Mouse (Mus musculus): ENCODE results near the gene Nt5m. TPM values are rescaled to one million over a fixed set of nuclear protein-coding genes. Genes with fewer than 3 reads are reported as not detected.

Nt5m gene
- polyA plus RNA-seq, 1 experiment from 2014 or later: 40.3 TPM

- Histone ChIP-seq H3K27ac (no peak overlapping the region), H3K9me3 (no peaks in the 10 kb centered on the region), H3K4me1 (peaks cover 26% of the 10 kb centered on the region), H3K4me3 (peak overlapping the region; percentile 79), H3K36me3 (peaks cover 8% of the 10 kb centered on the region), H3K27me3 (no peaks in the 10 kb centered on the region), H3K9ac (no peak overlapping the region), H3K4me2 (replicated peaks) (peak overlapping the region; percentile 75)
- ATAC-seq (ENCODE audit: low FRiP score, low read depth): no peak
- WGBS: 12% methylated on average over 2 of the region's 2 CpGs
Measured at GRCm38 (mm10) chr11:59847131-59847530, 7.9 kb downstream of the Nt5m start.

- ATAC-seq (ENCODE audit: low FRiP score, low read depth): peak; percentile 85
- Histone ChIP-seq H3K4me2 (replicated peaks) (peak overlapping the region; percentile 75), H3K9ac (peak overlapping the region; percentile 94), H3K9me3 (no peaks in the 10 kb centered on the region), H3K27me3 (no peaks in the 10 kb centered on the region), H3K36me3 (peaks cover 8% of the 10 kb centered on the region), H3K4me3 (peak overlapping the region; percentile 79), H3K27ac (peak overlapping the region; percentile 83), H3K4me1 (peaks cover 26% of the 10 kb centered on the region)
- WGBS: under 1% methylated on average over 59 of the region's 69 CpGs
Measured at GRCm38 (mm10) chr11:59847891-59848884, 8.9 kb downstream of the Nt5m start.

GRCm38 (mm10) chr11:59852865-59853264 lies 13.6 kb downstream of the Nt5m start:
- Histone ChIP-seq H3K9me3 (no peaks in the 10 kb centered on the region), H3K4me3 (no peak overlapping the region), H3K27ac (no peak overlapping the region), H3K27me3 (no peaks in the 10 kb centered on the region), H3K9ac (no peak overlapping the region), H3K4me1 (peaks cover 11% of the 10 kb centered on the region), H3K36me3 (peaks cover 22% of the 10 kb centered on the region), H3K4me2 (replicated peaks) (no peak overlapping the region)
- WGBS: 81% methylated on average over 3 of the region's 3 CpGs
- ATAC-seq (ENCODE audit: low FRiP score, low read depth): no peak

GRCm38 (mm10) chr11:59860467-59860866 lies 21.2 kb downstream of the Nt5m start:
- H3K27ac ChIP-seq: no peak overlapping the region
- peaks cover 30% of the 10 kb centered on the region for H3K36me3 ChIP-seq
- H3K27me3 ChIP-seq: no peaks in the 10 kb centered on the region
- H3K4me3 ChIP-seq: no peak overlapping the region
- H3K4me2 ChIP-seq (replicated peaks): no peak overlapping the region
- no peak overlapping the region for H3K9ac ChIP-seq
- 85% methylated on average over 11 of the region's 11 CpGs for WGBS
- H3K4me1 ChIP-seq: no peaks in the 10 kb centered on the region
- no peak for ATAC-seq (ENCODE audit: low FRiP score, low read depth)
- H3K9me3 ChIP-seq: no peaks in the 10 kb centered on the region

- Histone ChIP-seq H3K9me3 (no peaks in the 10 kb centered on the region), H3K27me3 (no peaks in the 10 kb centered on the region), H3K4me1 (no peaks in the 10 kb centered on the region), H3K36me3 (peaks cover 23% of the 10 kb centered on the region; the same call in 1 of the 2 replicates), H3K27ac (no peak overlapping the region), H3K4me2 (replicated peaks) (no peak overlapping the region), H3K4me3 (no peak overlapping the region), H3K9ac (no peak overlapping the region)
- no peak for ATAC-seq (ENCODE audit: low FRiP score, low read depth)
- WGBS: 87% methylated on average over 6 of the region's 6 CpGs
Measured at GRCm38 (mm10) chr11:59864316-59864715, 25.1 kb downstream of the Nt5m start.

- H3K4me2 ChIP-seq (replicated peaks): no peak overlapping the region
- H3K27me3 ChIP-seq: no peaks in the 10 kb centered on the region
- ATAC-seq (ENCODE audit: low FRiP score, low read depth): no peak
- H3K4me1 ChIP-seq: no peaks in the 10 kb centered on the region
- H3K27ac ChIP-seq: no peak overlapping the region
- WGBS: 83% methylated on average over 8 of the region's 8 CpGs
- no peak overlapping the region for H3K9ac ChIP-seq
- no peak overlapping the region for H3K4me3 ChIP-seq
- peaks cover 48% of the 10 kb centered on the region for H3K36me3 ChIP-seq
- no peaks in the 10 kb centered on the region for H3K9me3 ChIP-seq
Measured at GRCm38 (mm10) chr11:59872124-59872523, 32.9 kb downstream of the Nt5m start.

- peaks cover 3% of the 10 kb centered on the region; the same call in 1 of the 2 replicates for H3K4me1 ChIP-seq
- no peak overlapping the region for H3K4me3 ChIP-seq
- H3K4me2 ChIP-seq (replicated peaks): no peak overlapping the region
- H3K9ac ChIP-seq: peak overlapping the region; percentile 19; the same call in 1 of the 2 replicates
- peak; percentile 69 for ATAC-seq (ENCODE audit: low FRiP score, low read depth)
- peaks cover 33% of the 10 kb centered on the region for H3K36me3 ChIP-seq
- H3K9me3 ChIP-seq: no peaks in the 10 kb centered on the region
- WGBS: 25% methylated on average over 2 of the region's 2 CpGs
- H3K27ac ChIP-seq: no peak overlapping the region
- no peaks in the 10 kb centered on the region for H3K27me3 ChIP-seq
Measured at GRCm38 (mm10) chr11:59880031-59880430, 40.8 kb downstream of the Nt5m start.

- Histone ChIP-seq H3K27ac (no peak overlapping the region), H3K4me2 (replicated peaks) (no peak overlapping the region), H3K9ac (no peak overlapping the region), H3K4me3 (no peak overlapping the region), H3K27me3 (no peaks in the 10 kb centered on the region), H3K4me1 (no peaks in the 10 kb centered on the region), H3K9me3 (no peaks in the 10 kb centered on the region), H3K36me3 (no peaks in the 10 kb centered on the region)
- 62% methylated on average over 17 of the region's 17 CpGs for WGBS
- no peak for ATAC-seq (ENCODE audit: low FRiP score, low read depth)
Measured at GRCm38 (mm10) chr11:59885217-59885986, 46.2 kb downstream of the Nt5m start.

GRCm38 (mm10) chr11:59886952-59887351 lies 47.7 kb downstream of the Nt5m start:
- no peak overlapping the region for H3K27ac ChIP-seq
- H3K4me2 ChIP-seq (replicated peaks): no peak overlapping the region
- H3K9me3 ChIP-seq: no peaks in the 10 kb centered on the region
- H3K27me3 ChIP-seq: no peaks in the 10 kb centered on the region
- no peaks in the 10 kb centered on the region for H3K4me1 ChIP-seq
- no peaks in the 10 kb centered on the region for H3K36me3 ChIP-seq
- no peak overlapping the region for H3K9ac ChIP-seq
- ATAC-seq (ENCODE audit: low FRiP score, low read depth): no peak
- no peak overlapping the region for H3K4me3 ChIP-seq
- 64% methylated on average over 1 of the region's 1 CpGs for WGBS

GRCm38 (mm10) chr11:59888151-59888550 lies 48.9 kb downstream of the Nt5m start:
- Histone ChIP-seq H3K9me3 (no peaks in the 10 kb centered on the region), H3K27ac (no peak overlapping the region), H3K36me3 (no peaks in the 10 kb centered on the region), H3K9ac (no peak overlapping the region), H3K4me2 (replicated peaks) (no peak overlapping the region), H3K27me3 (no peaks in the 10 kb centered on the region), H3K4me1 (no peaks in the 10 kb centered on the region), H3K4me3 (no peak overlapping the region)
- 83% methylated on average over 5 of the region's 5 CpGs for WGBS
- no peak for ATAC-seq (ENCODE audit: low FRiP score, low read depth)

- no peaks in the 10 kb centered on the region for H3K9me3 ChIP-seq
- no peaks in the 10 kb centered on the region for H3K27me3 ChIP-seq
- no peak overlapping the region for H3K9ac ChIP-seq
- H3K36me3 ChIP-seq: no peaks in the 10 kb centered on the region
- 58% methylated on average over 6 of the region's 6 CpGs for WGBS
- no peak overlapping the region for H3K4me3 ChIP-seq
- no peak for ATAC-seq (ENCODE audit: low FRiP score, low read depth)
- H3K4me2 ChIP-seq (replicated peaks): no peak overlapping the region
- H3K27ac ChIP-seq: no peak overlapping the region
- no peaks in the 10 kb centered on the region for H3K4me1 ChIP-seq
Measured at GRCm38 (mm10) chr11:59891854-59892253, 52.6 kb downstream of the Nt5m start.

- no peak overlapping the region for H3K9ac ChIP-seq
- ATAC-seq (ENCODE audit: low FRiP score, low read depth): no peak
- no peak overlapping the region for H3K27ac ChIP-seq
- H3K9me3 ChIP-seq: no peaks in the 10 kb centered on the region
- H3K4me1 ChIP-seq: peaks cover 5% of the 10 kb centered on the region; the same call in 1 of the 2 replicates
- H3K27me3 ChIP-seq: no peaks in the 10 kb centered on the region
- H3K36me3 ChIP-seq: no peaks in the 10 kb centered on the region
- WGBS: 64% methylated on average over 10 of the region's 10 CpGs
- no peak overlapping the region for H3K4me3 ChIP-seq
- H3K4me2 ChIP-seq (replicated peaks): no peak overlapping the region
Measured at GRCm38 (mm10) chr11:59893153-59893788, 54.0 kb downstream of the Nt5m start.
